8 mouse cellular contexts compared by ENCODE assay signal in genomic region chr8:57653056-57653767, GRCm38 (mm10). TPM values are rescaled to one million over a fixed set of nuclear protein-coding genes. Genes with fewer than 3 reads are reported as not detected.
DNase-seq lines count a peak whose midpoint lies in the region; ATAC-seq and TF ChIP-seq lines count a peak whose summit lies in the region.

No protein-coding gene starts in this region.

- DNase-seq in CD4-positive helper T cell, adult 2 months (ENCODE audit: low read depth, low spot score), result peak; percentile 72
- DNase-seq in adipocyte (ENCODE audit: low spot score), result peak; percentile 39
- peak; percentile 86 for DNase-seq in embryo, embryonic 11 days
- DNase-seq in lung, postnatal 0 days (ENCODE audit: low spot score), result peak; percentile 65
- peak; percentile 12 for DNase-seq in ovary, postnatal 10 days (ENCODE audit: low spot score)
- peak; percentile 66 for DNase-seq in thymus, postnatal 25 days

- peak overlapping the region; percentile 86 for H3K9ac ChIP-seq in heart, embryonic 11.5 days (ENCODE audit: low read depth, low read length)
- peak overlapping the region; percentile 98 for H3K9ac ChIP-seq in kidney, embryonic 14.5 days (ENCODE audit: low read depth, low read length)
- 0 out of 2 replicates have a peak overlapping the region, but pooled peaks have one; percentile 32 for H3K9ac ChIP-seq in lung, postnatal 0 days (replicated peaks; ENCODE audit: low read depth)

- peak overlapping the region; percentile 82; the same call in 1 of the 2 replicates for H3K27ac ChIP-seq in heart, embryonic 11.5 days (ENCODE audit: low read depth, low read length)
- peak overlapping the region; percentile 98 for H3K27ac ChIP-seq in kidney, embryonic 14.5 days (ENCODE audit: low read depth, low read length)
- H3K27ac ChIP-seq in lung, postnatal 0 days (ENCODE audit: low read length), result peak overlapping the region; percentile 26; the same call in 1 of the 2 replicates

- peak overlapping the region; percentile 69 for H3K4me3 ChIP-seq in heart, embryonic 11.5 days (ENCODE audit: low read depth, low read length)
- H3K4me3 ChIP-seq in kidney, embryonic 14.5 days (ENCODE audit: low read length), result peak overlapping the region; percentile 93
- H3K4me3 ChIP-seq in lung, postnatal 0 days (ENCODE audit: low read depth, low read length), result peak overlapping the region; percentile 88

- H3K4me1 ChIP-seq in heart, embryonic 11.5 days (ENCODE audit: control insufficient read depth, insufficient read depth, low read length), result no peaks in the 10 kb centered on the region
- peaks cover 9% of the 10 kb centered on the region; the same call in 1 of the 2 replicates for H3K4me1 ChIP-seq in kidney, embryonic 14.5 days (ENCODE audit: control insufficient read depth, insufficient read depth, low read length)
- H3K4me1 ChIP-seq in lung, postnatal 0 days (ENCODE audit: insufficient read depth, low read depth, low read length), result no peaks in the 10 kb centered on the region

- TF ChIP-seq EP300 in lung, postnatal 0 days (IDR thresholded peaks at IDR 0.05), result no peak

- no peak for TF ChIP-seq CTCF in lung, postnatal 0 days (IDR thresholded peaks at IDR 0.05)

- peak overlapping the region; percentile 77 for H3K4me2 ChIP-seq in heart, embryonic 11.5 days
- peak overlapping the region; percentile 82 for H3K4me2 ChIP-seq in kidney, embryonic 14.5 days (replicated peaks; ENCODE audit: low read depth, low read length)
- peak overlapping the region; percentile 99 for H3K4me2 ChIP-seq in lung, postnatal 0 days (replicated peaks; ENCODE audit: low read depth, low read length)

- no peaks in the 10 kb centered on the region for H3K9me3 ChIP-seq in heart, embryonic 11.5 days (replicated peaks; ENCODE audit: control insufficient read depth, low read length)
- no peaks in the 10 kb centered on the region for H3K9me3 ChIP-seq in kidney, embryonic 14.5 days (ENCODE audit: control insufficient read depth, low read length)
- no peaks in the 10 kb centered on the region for H3K9me3 ChIP-seq in lung, postnatal 0 days (ENCODE audit: low read length)

- H3K36me3 ChIP-seq in heart, embryonic 11.5 days (ENCODE audit: control insufficient read depth, insufficient read depth, low read length), result no peaks in the 10 kb centered on the region
- H3K36me3 ChIP-seq in kidney, embryonic 14.5 days (ENCODE audit: control insufficient read depth, insufficient read depth, low read length), result no peaks in the 10 kb centered on the region; the same call in 1 of the 2 replicates
- H3K36me3 ChIP-seq in lung, postnatal 0 days (ENCODE audit: insufficient read depth, low read length), result no peaks in the 10 kb centered on the region

- 2% methylated on average over 32 of the region's 38 CpGs for WGBS in heart, embryonic 11.5 days (ENCODE audit: insufficient replicate concordance)
- under 1% methylated on average over 23 of the region's 38 CpGs for WGBS in kidney, embryonic 14.5 days
- WGBS in lung, postnatal 0 days, result under 1% methylated on average over 23 of the region's 38 CpGs

- ATAC-seq in heart, embryonic 11.5 days (replicated peaks; ENCODE audit: insufficient number of reproducible peaks, low FRiP score, low TSS enrichment), result peak; percentile 70
- ATAC-seq in kidney, embryonic 14.5 days (ENCODE audit: low FRiP score, low TSS enrichment), result peak; percentile 84
- peak; percentile 28 for ATAC-seq in lung, postnatal 0 days

- H3K27me3 ChIP-seq in heart, embryonic 11.5 days (ENCODE audit: control insufficient read depth, insufficient read depth, low read length), result 0 out of 2 replicates have a peak, but pooled peaks cover 4% of the 10 kb centered on the region
- no peaks in the 10 kb centered on the region for H3K27me3 ChIP-seq in kidney, embryonic 14.5 days (ENCODE audit: control insufficient read depth, insufficient read depth, low read length)
- no peaks in the 10 kb centered on the region for H3K27me3 ChIP-seq in lung, postnatal 0 days (replicated peaks; ENCODE audit: insufficient read depth, low read length)

RNA-seq across cellular contexts. Expression of gene Galnt7, which starts 0.4 kb away (rescaled TPM):
- 8.2 and 8.5 TPM in 2 replicates for polyA plus RNA-seq in heart, embryonic 11.5 days (2014; fragmentation: Nextera tagmentation; extraction: Ambion mirVana)
- polyA plus RNA-seq in kidney, embryonic 14.5 days (2014; fragmentation: Nextera tagmentation; extraction: Ambion mirVana), result 15.8 and 25.6 TPM in 2 replicates
- polyA plus RNA-seq in lung, postnatal 0 days (2015; fragmentation: Nextera tagmentation; extraction: Ambion mirVana), result 5.0 and 5.7 TPM in 2 replicates

Comparison
In these comparisons a context has a peak if more than half of its experiments do, and no peak if none do; other contexts are left out.
1. Peak in every context shown above with its lines: DNase-seq, ATAC-seq, H3K4me3 ChIP-seq and H3K27ac ChIP-seq.
2. DNase-seq: peak in every context shown above with its lines; median percentile 86 in embryo, embryonic 11 days; 72 in CD4-positive helper T cell, adult 2 months; 66 in thymus, postnatal 25 days; 65 in lung, postnatal 0 days; 39 in adipocyte; 12 in ovary, postnatal 10 days.
3. ATAC-seq: peak in every context shown above with its lines; median percentile 84 in kidney, embryonic 14.5 days; 70 in heart, embryonic 11.5 days; 28 in lung, postnatal 0 days.
4. H3K27ac ChIP-seq: peak in every context shown above with its lines; median percentile 98 in kidney, embryonic 14.5 days; 82 in heart, embryonic 11.5 days; 26 in lung, postnatal 0 days.
5. H3K9ac ChIP-seq: peak in every context shown above with its lines; median percentile 98 in kidney, embryonic 14.5 days; 86 in heart, embryonic 11.5 days; 32 in lung, postnatal 0 days.